Mouse (Mus musculus) layer of hippocampus, adult 6 months (tissue): ENCODE measurements around the gene Wdr45b. TPM values are rescaled to one million over a fixed set of nuclear protein-coding genes. Genes with fewer than 3 reads are reported as not detected.

ENCODE experiments used
- long read RNA-seq, 2 experiments: library from polyadenylated mRNA; unstranded; transcript quantifications; one replicate each; pipeline ENCODE4 v2.0.0; 2019 to 2020
- microRNA-seq: library from miRNA; unstranded; fragments of <30 nt; microRNA quantifications from one replicate; pipeline ENCODE4 v1.2.0, GENCODE M21; 2020
- polyA plus RNA-seq: library from polyadenylated mRNA; unstranded; fragments of <200 nt; fragmentation: Nextera tagmentation; gene quantifications from 2 replicates; pipeline ENCODE4 v1.2.3, GENCODE M21; 2021

The Wdr45b gene
- 68.8 and 69.2 TPM in 2 replicates for polyA plus RNA-seq
- long read RNA-seq, experiment 1, transcript Wdr45b-201 (10 exons, 2,321 nt), result major isoform, 136 of 172 reads
- long read RNA-seq, experiment 1, partial matches to known transcripts, result 9 of 172 reads
- long read RNA-seq, experiment 1, other reads (novel, unspliced or antisense), result 27 of 172 reads
- long read RNA-seq, experiment 2, transcript Wdr45b-201 (10 exons, 2,321 nt), result major isoform, 488 of 559 reads
- long read RNA-seq, experiment 2, partial matches to known transcripts, result 3 of 559 reads
- long read RNA-seq, experiment 2, other reads (novel, unspliced or antisense), result 65 of 559 reads

GRCm38 (mm10) chr11:121354091-121354707, at the start of gene Wdr45b:
Wdr45b (minus strand) TSS chr11:121354445.

DNA sequence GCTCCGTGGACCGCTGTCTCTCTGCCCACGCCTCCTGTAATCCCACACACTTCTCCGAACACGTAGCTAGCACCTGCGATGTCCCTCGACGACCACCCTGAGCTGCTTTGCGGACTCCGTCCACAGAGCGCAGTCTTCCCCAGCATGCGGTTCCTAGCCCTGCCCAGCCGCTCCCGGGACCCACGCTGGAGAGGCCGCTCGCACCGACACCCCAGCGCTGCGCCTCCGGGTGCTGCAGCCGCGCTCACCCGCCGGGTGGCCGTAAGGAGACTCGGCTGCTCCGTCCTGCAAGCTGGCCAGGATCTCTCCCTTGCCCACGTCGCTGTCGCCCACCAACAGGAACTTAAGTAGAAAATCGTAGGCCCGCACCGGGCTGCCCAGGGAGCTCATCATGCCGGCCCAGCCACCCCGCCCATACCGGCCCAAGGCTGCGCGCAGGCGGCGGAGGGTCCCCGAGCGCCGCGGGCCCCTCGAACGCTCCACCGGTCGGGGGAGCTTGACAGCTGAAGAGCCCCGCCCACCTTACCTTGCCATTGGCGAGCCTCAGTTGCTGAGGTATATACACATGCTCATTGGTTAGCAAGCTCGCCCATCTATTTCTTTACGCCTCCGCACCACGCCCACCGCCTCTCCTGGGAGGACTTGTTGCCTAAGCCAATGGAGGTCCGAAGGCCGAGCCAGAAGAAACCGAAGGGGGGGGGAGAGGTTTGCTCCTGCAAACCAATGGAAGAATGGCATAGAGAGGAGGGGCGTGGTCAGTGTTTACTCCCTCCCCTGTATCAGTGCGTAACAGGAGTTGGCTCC, 33.7 kb upstream of the Wdr45b start, which contains the start of gene Rab40b:
Gene Rab40b (minus strand): TSS at position 502 of the 804 bp plus-strand sequence.

Small RNAs within 50 kb of the gene (microRNA-seq; reads per million reads assigned to microRNA genes)
- gene Mir7236, result 2.1 reads per million, percentile 3 among the genes with 10 or more reads in this experiment

Other genes starting within 250 kb of the Wdr45b start
- not detected in 2 replicates for gene Tex19.2, start 235.8 kb downstream of the Wdr45b start, polyA plus RNA-seq
- gene Tex19.1, start 208.3 kb downstream of the Wdr45b start, polyA plus RNA-seq, result not detected in 2 replicates
- gene Uts2r, start 194.2 kb downstream of the Wdr45b start, polyA plus RNA-seq, result 0.26 and 0.31 TPM in 2 replicates
- gene Hexdc, start 150.0 kb downstream of the Wdr45b start, polyA plus RNA-seq, result 6.2 and 6.6 TPM in 2 replicates
- 24.9 and 31.0 TPM in 2 replicates for gene Ogfod3, start 149.7 kb downstream of the Wdr45b start, polyA plus RNA-seq
- gene Cybc1, start 125.1 kb downstream of the Wdr45b start, polyA plus RNA-seq, result 15.5 and 16.1 TPM in 2 replicates
- 12.7 and 16.5 TPM in 2 replicates for gene Narf, start 117.2 kb downstream of the Wdr45b start, polyA plus RNA-seq
- 5.0 and 6.3 TPM in 2 replicates for gene Foxk2, start 94.5 kb downstream of the Wdr45b start, polyA plus RNA-seq
- 62.3 and 67.5 TPM in 2 replicates for gene Rab40b, start 33.8 kb upstream of the Wdr45b start, polyA plus RNA-seq
- gene Fn3krp, start 67.0 kb upstream of the Wdr45b start, polyA plus RNA-seq, result 33.2 and 42.9 TPM in 2 replicates
- 51.2 and 62.7 TPM in 2 replicates for gene Fn3k, start 80.5 kb upstream of the Wdr45b start, polyA plus RNA-seq
- 13.3 and 14.7 TPM in 2 replicates for gene Tbcd, start 97.5 kb upstream of the Wdr45b start, polyA plus RNA-seq
- gene Zfp750, start 164.9 kb upstream of the Wdr45b start, polyA plus RNA-seq, result 0.04 TPM in 1 of 2 replicates, not detected in the other